Mouse (Mus musculus) testis, postnatal 14 days (tissue): ENCODE results near the gene Prickle1.

Experiments
- DNase-seq: peaks from one replicate; pipeline ENCODE4 v3.0.0; 2021; ENCODE audit warnings: low spot score

Prickle1 gene

DNA sequence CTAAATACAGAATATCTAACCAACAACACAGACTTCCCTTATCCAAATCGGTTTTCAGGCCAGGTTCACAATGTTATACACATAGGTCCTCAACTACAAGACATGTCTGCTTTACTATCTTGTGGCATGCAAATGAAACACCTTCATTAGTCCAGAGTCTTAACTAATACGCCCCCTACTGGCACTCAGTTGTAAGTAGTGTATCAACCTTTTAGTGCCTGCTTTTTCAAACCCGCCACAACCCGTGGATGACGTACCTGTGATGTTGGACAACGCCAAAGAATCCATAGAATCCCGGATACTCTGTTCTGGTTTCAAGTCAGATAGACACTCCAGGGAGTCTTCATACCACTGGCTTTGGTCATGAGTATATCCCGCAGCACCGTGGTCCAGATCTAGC is 93.0 kb downstream of the Prickle1 start:
- no peak for DNase-seq

DNA sequence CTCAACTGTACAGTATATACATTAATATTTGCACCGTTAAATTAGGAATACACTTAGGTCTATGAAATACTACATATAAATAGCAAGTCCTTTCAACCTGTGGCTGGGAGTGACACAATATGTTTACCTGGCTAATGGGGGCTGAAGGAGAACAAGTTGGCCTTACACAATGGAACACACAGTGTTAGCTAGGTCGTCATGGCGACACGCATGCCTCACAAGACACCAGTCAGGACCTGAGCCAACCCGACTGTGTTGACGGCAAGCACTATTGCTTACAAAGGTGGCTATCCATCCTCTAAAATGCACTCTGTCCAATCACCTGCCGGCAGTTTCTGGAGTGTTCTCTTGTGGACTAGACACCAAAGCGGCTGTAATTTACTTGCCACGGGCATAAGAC is 95.8 kb downstream of the Prickle1 start:
- no peak for DNase-seq

- DNase-seq, result no peak
Observed at GRCm38 (mm10) chr15:93494700-93495099, 101.0 kb downstream of the Prickle1 start.

DNA sequence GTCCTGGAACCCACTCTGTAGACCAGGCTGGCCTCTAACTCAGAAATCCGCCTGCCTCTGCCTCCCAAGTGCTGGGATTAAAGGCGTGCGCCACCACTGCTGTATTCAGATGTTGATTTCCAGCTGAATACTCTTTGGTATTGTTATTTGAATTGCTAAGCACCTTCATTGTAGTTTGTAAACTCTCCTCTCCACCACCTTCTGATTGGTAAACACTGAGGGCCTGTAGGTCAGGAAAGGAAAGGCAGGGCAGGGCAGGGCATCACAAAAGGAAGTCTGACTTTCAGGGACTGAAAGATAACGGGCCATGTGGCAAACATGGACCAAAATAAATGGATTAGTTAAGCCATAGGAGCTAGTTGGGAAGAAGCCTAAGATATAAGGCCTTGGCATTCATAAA is 106.1 kb downstream of the Prickle1 start:
- no peak for DNase-seq

DNA sequence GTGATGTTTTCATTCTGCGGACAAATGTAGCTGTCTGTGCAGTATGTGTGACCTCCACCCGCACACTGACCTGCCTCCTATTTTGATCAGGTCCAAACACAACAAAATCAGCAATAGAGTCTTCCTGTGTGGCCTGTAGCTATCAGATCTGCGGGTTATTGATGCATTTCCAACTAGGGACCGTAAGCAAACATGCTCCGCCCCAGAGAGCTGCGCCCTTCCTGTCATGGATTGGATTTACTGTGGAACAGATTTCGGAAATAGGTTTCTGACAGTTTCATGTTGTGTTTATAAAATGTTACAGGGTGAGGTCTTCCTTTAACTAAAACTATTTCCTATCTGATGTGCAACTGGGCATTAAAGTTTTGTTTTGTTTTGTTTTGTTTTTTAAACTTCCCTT is 109.6 kb downstream of the Prickle1 start:
- DNase-seq, result no peak

DNA sequence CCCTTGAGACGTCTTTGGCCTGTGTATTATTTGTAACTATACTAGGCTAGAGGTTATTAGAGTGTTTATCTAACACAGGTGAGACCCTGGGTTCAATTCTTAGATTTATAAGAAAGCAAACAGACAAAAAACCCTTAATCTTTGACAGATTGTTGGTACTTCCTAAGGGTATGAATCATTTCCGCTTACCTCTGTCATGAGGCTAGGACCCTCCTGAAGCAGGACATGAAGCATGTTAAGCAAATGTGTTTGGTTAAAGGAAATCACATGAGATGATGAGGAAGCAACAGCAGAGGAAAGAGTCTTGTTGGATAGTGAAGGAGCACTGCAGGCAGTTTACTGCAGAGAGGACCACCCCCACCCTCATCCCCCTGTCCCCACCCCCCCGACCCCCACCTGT is 110.4 kb downstream of the Prickle1 start:
- DNase-seq, result no peak

DNA sequence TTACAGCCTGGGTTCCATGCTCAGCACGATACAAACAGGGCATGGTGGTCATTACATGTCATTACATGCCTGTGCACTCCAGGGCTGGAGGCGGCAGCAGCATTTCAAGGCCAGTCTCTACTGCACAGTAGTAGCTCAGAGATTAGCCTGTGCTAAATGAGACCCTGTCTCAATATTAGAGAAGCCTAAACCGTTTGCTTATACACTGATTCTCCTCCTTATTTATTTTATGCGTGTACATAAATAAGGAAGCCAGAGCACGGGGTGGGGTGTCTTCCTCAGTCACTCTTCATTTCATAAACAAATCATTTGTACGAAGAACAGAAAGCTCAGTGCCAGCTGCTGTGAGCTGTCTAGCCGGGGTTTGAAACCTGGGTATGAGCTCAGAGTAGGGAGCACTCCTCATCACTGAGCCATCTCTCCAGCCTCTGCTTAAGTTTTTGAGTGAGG is 111.4 kb downstream of the Prickle1 start:
- DNase-seq, result no peak

DNA sequence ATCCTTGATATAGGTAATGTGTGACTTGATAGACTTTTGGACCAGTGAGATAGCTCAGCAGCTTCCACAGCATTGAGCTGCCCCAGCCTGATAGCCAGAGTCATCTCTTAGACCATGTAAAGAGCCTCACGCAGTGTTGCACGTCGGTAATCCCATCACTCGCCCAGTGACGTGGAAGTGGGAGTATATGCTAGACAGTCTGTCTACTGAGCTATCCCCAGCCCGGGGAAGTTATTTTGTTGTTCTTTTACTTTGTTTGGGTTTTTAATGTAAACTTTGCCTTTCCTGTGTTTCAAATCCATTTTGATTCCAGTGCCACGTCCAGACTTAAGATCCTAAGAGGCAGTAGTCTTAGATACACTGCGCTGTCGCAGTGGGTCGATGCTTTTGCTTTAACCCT is 114.6 kb downstream of the Prickle1 start:
- DNase-seq, result no peak

DNA sequence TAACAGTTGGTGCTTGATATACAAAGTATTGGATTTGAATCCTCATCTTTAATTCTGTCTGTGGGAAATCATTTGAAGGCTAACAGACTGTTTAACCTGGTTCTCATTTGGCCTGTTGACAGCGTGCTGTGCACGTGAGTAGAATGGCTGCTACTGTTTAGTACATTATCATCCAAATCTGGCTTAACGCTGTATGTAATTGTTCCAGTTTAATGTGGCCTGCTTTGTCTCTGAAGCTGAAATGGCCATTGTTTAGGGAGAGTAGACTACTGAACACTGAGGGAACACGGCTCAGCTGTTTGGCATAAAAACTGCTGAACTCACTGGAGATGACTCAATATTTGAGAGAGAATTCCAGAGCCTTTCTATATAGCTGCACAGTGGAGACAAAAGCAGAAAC is 116.2 kb downstream of the Prickle1 start:
- DNase-seq, result no peak

GRCm38 (mm10) chr15:93478676-93479075 is 117.0 kb downstream of the Prickle1 start:
- no peak for DNase-seq

GRCm38 (mm10) chr15:93477729-93478128 is 118.0 kb downstream of the Prickle1 start:
- no peak for DNase-seq

GRCm38 (mm10) chr15:93475688-93476087 is 120.0 kb downstream of the Prickle1 start:
- no peak for DNase-seq

DNA sequence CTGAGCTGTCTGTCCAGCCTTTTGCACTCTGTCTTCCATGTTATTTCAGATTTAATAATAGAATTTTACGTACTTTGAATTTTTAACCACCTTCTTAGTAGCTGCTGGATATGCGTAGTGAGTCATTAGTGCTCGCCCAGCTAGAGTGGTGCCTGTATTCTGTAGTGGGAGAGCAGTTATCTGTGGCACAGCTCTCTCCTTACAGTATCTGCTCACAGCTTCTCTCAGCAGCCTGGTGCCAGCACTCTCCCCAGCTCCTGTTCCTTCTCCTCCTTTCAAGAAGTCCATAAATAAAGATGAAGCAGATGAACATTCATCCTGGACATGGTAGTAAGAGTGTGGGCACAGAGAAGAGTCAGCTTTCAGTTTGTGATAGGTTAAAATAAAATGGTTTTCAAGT is 121.4 kb downstream of the Prickle1 start:
- DNase-seq, result no peak

DNA sequence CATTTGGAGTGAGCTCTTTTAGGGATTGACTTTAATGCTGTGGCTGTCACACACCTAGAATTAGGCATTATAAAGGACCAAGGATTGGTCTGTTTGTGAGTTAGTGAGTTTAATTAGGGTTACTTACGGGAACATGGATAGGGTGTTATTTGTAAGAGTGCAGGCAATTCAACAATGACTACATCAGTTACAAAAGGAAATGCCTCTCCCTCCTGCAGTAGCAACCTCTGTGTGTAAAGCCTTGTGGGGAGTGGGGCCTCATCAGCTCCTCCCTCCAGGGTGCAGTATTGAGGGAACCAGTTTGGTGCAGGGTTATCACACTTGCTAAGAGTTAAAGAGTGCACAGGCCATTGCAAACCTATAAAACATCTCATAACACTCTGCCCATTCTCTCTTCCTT is 123.6 kb downstream of the Prickle1 start:
- DNase-seq, result no peak

DNA sequence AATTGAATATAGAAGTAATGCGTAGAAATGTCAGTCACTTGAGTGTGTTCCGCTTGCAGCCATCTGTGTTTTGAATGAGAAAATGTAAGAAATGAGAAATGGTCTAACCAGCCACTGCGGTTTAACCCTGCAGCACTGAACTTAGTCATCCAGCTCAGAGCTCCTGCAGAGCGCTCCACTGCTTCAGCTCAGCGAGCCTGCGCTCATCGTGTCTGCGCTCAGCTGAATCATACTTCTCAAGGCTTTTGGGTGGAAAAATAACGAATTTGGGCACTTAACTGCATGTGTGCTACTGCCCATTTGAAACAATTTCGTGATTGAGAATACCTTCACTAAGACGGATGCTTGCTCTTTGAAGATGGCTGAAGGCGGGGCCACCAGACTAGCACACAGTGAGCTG is 124.0 kb downstream of the Prickle1 start:
- no peak for DNase-seq

DNA sequence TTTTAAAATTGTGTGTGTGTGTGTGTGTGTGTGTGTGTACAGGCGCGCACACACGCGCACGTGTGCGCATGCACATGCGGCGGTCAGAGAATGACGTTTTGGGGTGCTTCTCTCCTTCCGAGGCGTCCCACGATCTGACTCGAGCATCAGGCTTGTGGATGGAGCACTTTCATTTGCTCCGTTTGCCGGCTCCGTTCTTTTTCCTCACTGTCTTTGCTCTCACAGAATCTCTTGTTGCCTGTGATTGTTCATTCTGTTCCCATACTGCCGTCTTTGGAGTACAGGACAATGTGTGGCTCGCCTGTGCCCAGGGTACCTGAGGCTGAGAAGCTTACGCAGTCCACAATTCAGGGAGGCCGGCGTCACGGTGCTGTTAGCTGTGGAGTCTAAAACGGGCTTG is 134.6 kb downstream of the Prickle1 start:
- DNase-seq, result no peak

- no peak for DNase-seq
Observed at GRCm38 (mm10) chr15:93459422-93459821, 136.3 kb downstream of the Prickle1 start.

- DNase-seq, result no peak
Observed at GRCm38 (mm10) chr15:93456005-93456404, 139.7 kb downstream of the Prickle1 start.

DNA sequence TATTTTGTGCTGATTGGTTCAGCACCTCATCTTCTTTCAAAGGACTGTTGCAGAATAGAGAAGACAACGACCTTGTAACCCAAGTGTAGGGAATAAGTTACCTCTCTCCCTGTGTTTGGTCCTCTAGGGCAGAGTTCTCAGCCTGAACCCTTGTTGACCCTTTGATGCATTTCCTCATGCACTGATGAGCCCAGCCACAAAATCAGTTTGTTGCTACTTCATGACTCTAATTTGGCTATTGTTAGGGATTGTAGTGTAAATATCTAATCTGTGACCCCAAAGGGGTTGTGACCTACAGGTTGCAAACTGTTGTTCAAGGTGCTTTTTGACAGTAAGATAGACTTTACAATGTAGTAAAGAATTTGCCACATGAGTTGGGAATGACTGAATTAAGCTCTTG is 142.4 kb downstream of the Prickle1 start:
- no peak for DNase-seq
